Mouse (Mus musculus) naive thymus-derived CD4-positive, alpha-beta T cell, adult 2 months (primary cell): ENCODE results near the gene Slc35e4.

ENCODE experiments used
- DNase-seq: peaks from one replicate; pipeline ENCODE4 v3.0.0-alpha.2; 2011; ENCODE audit warnings: low read depth

Slc35e4 gene

DNA sequence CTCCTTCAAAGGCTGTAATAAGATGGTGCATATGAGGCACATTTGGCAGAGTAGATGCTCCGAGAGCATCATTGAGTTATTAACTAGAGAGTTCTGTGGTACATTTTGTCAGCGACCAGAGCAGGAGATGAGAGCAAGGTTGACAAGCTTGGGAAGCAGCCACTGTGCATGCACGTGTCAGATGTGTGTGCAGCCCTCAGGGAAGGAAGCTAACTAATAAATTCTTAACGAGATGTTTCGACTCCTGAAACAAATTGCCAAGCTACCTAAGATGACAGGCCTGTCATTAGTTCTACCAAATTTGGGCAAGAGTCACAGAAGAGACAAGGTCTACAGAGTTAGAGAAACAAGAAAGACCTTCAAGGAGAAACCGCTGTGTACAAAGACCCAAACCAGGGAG lies 50.1 kb downstream of the Slc35e4 start:
- DNase-seq: peak; percentile 12

DNA sequence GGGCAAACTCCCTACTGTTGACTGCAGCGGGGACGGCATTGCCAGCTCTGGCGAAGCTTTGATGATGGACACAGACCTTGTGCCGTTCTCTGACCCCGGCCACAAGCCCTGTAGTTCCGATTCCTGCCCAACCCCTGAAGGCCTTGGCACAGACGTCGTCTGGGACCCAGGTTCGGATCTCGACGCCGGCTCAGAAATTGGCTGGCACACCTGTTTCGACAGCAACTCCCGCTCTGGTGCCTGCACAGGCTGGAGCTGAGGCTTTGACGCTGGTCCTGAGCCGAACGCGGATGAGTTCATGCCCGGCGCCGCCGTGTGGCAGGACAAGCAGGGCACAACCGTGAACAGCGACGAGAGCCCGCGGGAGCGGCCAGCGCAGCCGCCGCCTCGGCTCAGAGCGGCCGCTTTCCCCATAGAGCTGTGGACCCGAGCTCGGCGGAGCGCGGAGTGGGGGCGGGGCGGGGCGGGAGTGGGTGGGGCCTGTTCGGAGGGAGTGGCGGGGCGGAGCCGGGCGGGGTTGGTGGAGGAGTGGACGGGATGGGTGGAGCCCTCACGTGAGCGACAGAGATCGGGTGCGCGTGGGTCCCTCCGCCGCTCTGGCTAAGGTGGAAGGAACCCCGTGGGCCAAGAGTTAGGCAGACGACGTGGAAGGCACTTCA lies 50.9 kb downstream of the Slc35e4 start, which contains the start of gene Osbp2:
Gene Osbp2 (minus strand): TSS at position 450 of the 659 bp plus-strand sequence.
- DNase-seq: peak; percentile 60

DNA sequence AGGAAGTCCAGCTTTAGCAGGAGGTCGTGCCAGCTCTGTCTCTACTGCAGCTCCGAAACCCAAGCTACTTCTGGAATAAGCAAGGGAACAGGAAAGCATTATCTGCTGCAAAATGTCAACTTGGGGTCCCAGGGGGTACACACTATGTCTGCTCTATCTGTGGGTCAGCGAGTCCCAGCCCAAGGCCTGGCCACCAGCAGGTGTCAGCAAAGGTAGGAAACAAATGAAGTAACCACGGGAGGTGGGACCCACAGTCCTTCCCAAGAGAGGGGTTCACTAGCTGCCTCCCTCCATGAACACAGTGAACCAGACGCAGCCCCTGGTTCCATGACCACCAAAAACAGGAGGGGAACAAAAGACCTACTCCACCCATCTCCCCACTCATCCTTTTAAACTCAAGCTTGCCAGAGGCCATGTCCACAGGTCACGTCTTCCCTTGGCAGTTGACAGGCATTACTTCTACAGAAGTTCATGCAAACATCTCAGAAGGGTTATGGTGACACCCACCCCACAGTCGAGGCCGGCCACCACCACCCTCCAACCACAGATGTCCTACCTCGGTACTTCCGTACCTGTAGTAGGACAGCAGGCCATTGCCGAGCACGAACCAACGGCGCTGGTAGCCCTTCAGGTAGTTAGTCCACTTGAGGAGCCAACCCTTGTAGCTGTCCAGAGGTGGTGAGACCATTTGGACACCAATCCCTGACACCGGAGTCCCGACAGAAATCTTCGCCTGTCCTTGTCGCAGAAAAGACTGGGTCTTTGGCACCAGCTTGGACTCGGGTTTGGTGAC lies 51.6 kb downstream of the Slc35e4 start:
- DNase-seq: no peak

DNA sequence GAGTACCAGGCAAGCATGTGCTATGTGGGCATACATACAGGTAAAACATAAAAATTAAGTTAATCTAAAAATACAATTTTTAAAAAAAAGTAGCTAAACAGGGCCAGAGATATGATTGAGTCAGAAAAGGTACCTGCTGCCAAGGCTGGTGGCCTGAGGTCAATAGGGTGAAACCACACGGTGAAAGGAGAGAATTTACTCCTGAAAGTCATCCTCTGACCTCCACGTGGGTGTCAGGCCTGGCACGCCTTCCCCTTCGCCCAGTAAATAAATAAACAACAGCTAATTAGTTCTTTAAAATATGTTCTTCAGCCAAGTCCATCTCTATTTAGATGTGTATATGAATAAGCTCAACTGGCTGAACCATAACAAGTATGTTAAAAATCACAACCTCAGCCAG lies 54.1 kb downstream of the Slc35e4 start:
- DNase-seq: no peak

DNA sequence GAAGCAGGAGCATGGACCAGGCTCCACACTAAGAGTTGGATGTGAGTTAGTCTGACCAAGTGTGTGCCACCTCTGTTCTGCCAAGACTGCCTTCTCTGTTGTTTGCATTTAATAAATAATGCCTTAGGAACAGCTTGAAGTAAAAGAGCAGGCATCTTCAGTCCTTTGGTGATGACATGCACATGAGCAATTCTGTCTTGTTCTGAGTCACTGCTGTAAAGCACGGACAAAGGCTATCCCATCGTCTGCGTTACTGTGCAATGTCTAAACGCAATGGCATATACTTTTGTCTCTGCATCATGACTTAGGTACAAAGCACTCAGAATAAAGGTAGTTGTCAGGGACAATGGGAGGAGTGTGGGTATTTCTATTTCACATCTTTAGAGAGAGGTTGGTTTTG lies 54.7 kb downstream of the Slc35e4 start:
- DNase-seq: no peak

DNA sequence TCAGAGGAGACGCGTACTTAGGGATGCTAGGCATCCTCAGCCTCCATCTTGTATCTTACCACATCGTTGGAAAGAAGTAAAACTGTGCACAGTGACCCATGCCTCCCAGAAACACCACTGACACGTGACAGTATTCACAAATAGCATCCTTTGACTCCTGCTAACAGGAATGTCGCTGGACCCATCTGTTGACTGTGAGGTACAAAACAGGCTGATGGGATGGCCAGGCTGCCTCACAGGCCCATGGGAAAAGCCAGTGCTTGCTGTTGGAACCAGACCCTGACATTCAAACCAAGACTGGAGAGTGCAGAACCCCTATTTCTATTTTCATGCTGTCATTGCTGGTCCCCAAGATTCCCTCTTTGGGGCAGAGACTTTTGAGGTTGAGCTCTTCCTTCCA lies 56.6 kb downstream of the Slc35e4 start:
- no peak for DNase-seq
